Mouse (Mus musculus) kidney, embryonic 16.5 days (tissue): ENCODE data around the gene B4galnt1. TPM values are rescaled to one million over a fixed set of nuclear protein-coding genes. Genes with fewer than 3 reads are reported as not detected.

ENCODE experiments used
- ATAC-seq: fragments of 200-750 bp; cut with Nextera tagmentation; 2 replicates; pipeline ENCODE4 v1.8.0; 2017; ENCODE audit warnings: moderate TSS enrichment; ENCODE audit not compliant: low FRiP score, low TSS enrichment
- H3K27ac ChIP-seq: fragments of 300-500 bp; sonication (generic); 2 replicates; pipeline ENCODE4 v1.5.1; 2014; ENCODE audit warnings: low read length
- H3K27me3 ChIP-seq: fragments of 300-500 bp; sonication (generic); 2 replicates; pipeline ENCODE4 v1.6.1; 2014; ENCODE audit warnings: low read length, control low read depth, mixed read lengths; ENCODE audit not compliant: insufficient read depth
- H3K36me3 ChIP-seq: fragments of 300-500 bp; sonication (generic); 2 replicates; pipeline ENCODE4 v1.6.1; 2014; ENCODE audit warnings: low read length, control low read depth, mixed read lengths; ENCODE audit not compliant: insufficient read depth
- H3K4me1 ChIP-seq: fragments of 300-500 bp; sonication (generic); 2 replicates; pipeline ENCODE4 v1.6.1; 2014; ENCODE audit warnings: low read length, control low read depth, mixed read lengths; ENCODE audit not compliant: insufficient read depth
- H3K4me2 ChIP-seq: fragments of 300-500 bp; sonication (generic); replicated peaks from 2 replicates; pipeline ENCODE4 v1.6.1; 2014; ENCODE audit warnings: low read depth, low read length
- H3K4me3 ChIP-seq: fragments of 300-500 bp; sonication (generic); 2 replicates; pipeline ENCODE4 v1.5.1; 2014; ENCODE audit warnings: mild to moderate bottlenecking, low read length
- H3K9ac ChIP-seq: fragments of 300-500 bp; sonication (generic); replicated peaks from 2 replicates; pipeline ENCODE4 v1.6.1; 2014; ENCODE audit warnings: low read length
- H3K9me3 ChIP-seq: fragments of 300-500 bp; sonication (generic); 2 replicates; pipeline ENCODE4 v1.6.1; 2016; ENCODE audit warnings: low read length, control low read depth
- WGBS: fragments of 180-500 bp; shearing (Covaris S2); extraction: QIAGEN DNeasy Blood & Tissue Kit; methylation state at CpG from one replicate; pipeline ENCODE4 v1.1.7; 2014; 5-methylcytosine and 5-hydroxymethylcytosine counted together
- polyA plus RNA-seq: library from polyadenylated mRNA; unstranded; fragments of >200 nt; fragmentation: Nextera tagmentation; extraction: Ambion mirVana; gene quantifications from 2 replicates; pipeline ENCODE4 v1.2.1, GENCODE M21; 2015

The B4galnt1 gene
- polyA plus RNA-seq, 1 experiment from 2014 or later, result 7.2 TPM

GRCm38 (mm10) chr10:127197104-127197503 lies 32.1 kb downstream of the B4galnt1 start:
- peaks cover 38% of the 10 kb centered on the region for H3K4me1 ChIP-seq

GRCm38 (mm10) chr10:127197505-127198110 lies 32.6 kb downstream of the B4galnt1 start:
- 76% methylated on average over 11 of the region's 11 CpGs for WGBS
- Histone ChIP-seq H3K27me3 (no peaks in the 10 kb centered on the region), H3K9ac (no peak overlapping the region), H3K4me1 (peaks cover 38% of the 10 kb centered on the region), H3K4me3 (no peak overlapping the region), H3K36me3 (peaks cover 40% of the 10 kb centered on the region), H3K27ac (0 out of 2 replicates have a peak overlapping the region, but pooled peaks have one; percentile 97), H3K4me2 (no peak overlapping the region), H3K9me3 (no peaks in the 10 kb centered on the region)
- no peak for ATAC-seq

More at GRCm38 (mm10) chr10:127197104-127197503, 32.1 kb downstream of the B4galnt1 start:
- Histone ChIP-seq H3K27ac (peak overlapping the region; percentile 97; the same call in 1 of the 2 replicates), H3K9me3 (no peaks in the 10 kb centered on the region), H3K36me3 (peaks cover 40% of the 10 kb centered on the region), H3K9ac (no peak overlapping the region), H3K4me2 (no peak overlapping the region), H3K4me3 (no peak overlapping the region), H3K27me3 (no peaks in the 10 kb centered on the region)
- ATAC-seq, result no peak
- WGBS, result 88% methylated on average over 8 of the region's 8 CpGs

- 26% methylated on average over 2 of the region's 2 CpGs for WGBS
- peaks cover 43% of the 10 kb centered on the region for H3K36me3 ChIP-seq
These were observed 33.5 kb downstream of the B4galnt1 start for GRCm38 (mm10) chr10:127198492-127198891.

GRCm38 (mm10) chr10:127199068-127199467 lies 34.0 kb downstream of the B4galnt1 start:
- Histone ChIP-seq H3K9me3 (no peaks in the 10 kb centered on the region), H3K27me3 (no peaks in the 10 kb centered on the region), H3K4me1 (peaks cover 38% of the 10 kb centered on the region), H3K4me3 (no peak overlapping the region), H3K36me3 (peaks cover 43% of the 10 kb centered on the region), H3K4me2 (no peak overlapping the region), H3K27ac (peak overlapping the region; percentile 24), H3K9ac (no peak overlapping the region)
- ATAC-seq, result no peak
- 42% methylated on average over 5 of the region's 5 CpGs for WGBS

More at GRCm38 (mm10) chr10:127198492-127198891, 33.5 kb downstream of the B4galnt1 start:
- no peak overlapping the region for H3K9ac ChIP-seq
- no peak overlapping the region for H3K4me2 ChIP-seq
- no peak overlapping the region for H3K4me3 ChIP-seq
- ATAC-seq, result no peak
- H3K9me3 ChIP-seq, result no peaks in the 10 kb centered on the region
- H3K27ac ChIP-seq, result peak overlapping the region; percentile 24
- no peaks in the 10 kb centered on the region for H3K27me3 ChIP-seq
- peaks cover 38% of the 10 kb centered on the region for H3K4me1 ChIP-seq

GRCm38 (mm10) chr10:127199474-127199873 lies 34.4 kb downstream of the B4galnt1 start:
- H3K4me2 ChIP-seq, result no peak overlapping the region
- no peaks in the 10 kb centered on the region for H3K27me3 ChIP-seq
- H3K4me1 ChIP-seq, result peaks cover 34% of the 10 kb centered on the region
- 84% methylated on average over 11 of the region's 11 CpGs for WGBS
- H3K27ac ChIP-seq, result no peak overlapping the region; the same call in 1 of the 2 replicates
- H3K4me3 ChIP-seq, result no peak overlapping the region
- peaks cover 43% of the 10 kb centered on the region for H3K36me3 ChIP-seq
- no peak for ATAC-seq
- H3K9me3 ChIP-seq, result no peaks in the 10 kb centered on the region
- H3K9ac ChIP-seq, result 0 out of 2 replicates have a peak overlapping the region, but pooled peaks have one; percentile 11

- Histone ChIP-seq H3K4me2 (no peak overlapping the region), H3K9ac (no peak overlapping the region), H3K27me3 (no peaks in the 10 kb centered on the region), H3K36me3 (peaks cover 48% of the 10 kb centered on the region), H3K4me3 (no peak overlapping the region), H3K9me3 (no peaks in the 10 kb centered on the region), H3K4me1 (peaks cover 28% of the 10 kb centered on the region), H3K27ac (no peak overlapping the region)
- WGBS, result 90% methylated on average over 8 of the region's 8 CpGs
- ATAC-seq, result no peak
These were observed 35.3 kb downstream of the B4galnt1 start for GRCm38 (mm10) chr10:127200279-127200678.

- no peak overlapping the region for H3K27ac ChIP-seq
- H3K9ac ChIP-seq, result no peak overlapping the region
- peaks cover 46% of the 10 kb centered on the region for H3K36me3 ChIP-seq
- H3K4me3 ChIP-seq, result no peak overlapping the region
- no peaks in the 10 kb centered on the region for H3K9me3 ChIP-seq
- ATAC-seq, result no peak
- 88% methylated on average over 3 of the region's 3 CpGs for WGBS
- H3K4me1 ChIP-seq, result peaks cover 11% of the 10 kb centered on the region
- H3K4me2 ChIP-seq, result no peak overlapping the region
- H3K27me3 ChIP-seq, result no peaks in the 10 kb centered on the region
These were observed 38.1 kb downstream of the B4galnt1 start for GRCm38 (mm10) chr10:127203106-127203505.

- Histone ChIP-seq H3K27ac (no peak overlapping the region), H3K36me3 (peaks cover 39% of the 10 kb centered on the region), H3K4me1 (no peaks in the 10 kb centered on the region; the same call in 1 of the 2 replicates), H3K27me3 (no peaks in the 10 kb centered on the region), H3K9me3 (no peaks in the 10 kb centered on the region), H3K4me2 (no peak overlapping the region), H3K9ac (no peak overlapping the region), H3K4me3 (no peak overlapping the region)
- WGBS, result 87% methylated on average over 5 of the region's 5 CpGs
- ATAC-seq, result no peak
These were observed 39.6 kb downstream of the B4galnt1 start for GRCm38 (mm10) chr10:127204589-127204988.

GRCm38 (mm10) chr10:127205373-127205772 lies 40.3 kb downstream of the B4galnt1 start:
- H3K4me2 ChIP-seq, result no peak overlapping the region
- peaks cover 8% of the 10 kb centered on the region for H3K4me1 ChIP-seq
- no peaks in the 10 kb centered on the region for H3K27me3 ChIP-seq
- WGBS, result 88% methylated on average over 10 of the region's 10 CpGs
- ATAC-seq, result no peak
- no peak overlapping the region for H3K27ac ChIP-seq
- H3K36me3 ChIP-seq, result peaks cover 37% of the 10 kb centered on the region
- H3K9me3 ChIP-seq, result no peaks in the 10 kb centered on the region
- H3K9ac ChIP-seq, result no peak overlapping the region
- no peak overlapping the region for H3K4me3 ChIP-seq

GRCm38 (mm10) chr10:127208921-127209320 lies 43.9 kb downstream of the B4galnt1 start:
- Histone ChIP-seq H3K36me3 (peaks cover 19% of the 10 kb centered on the region), H3K9ac (no peak overlapping the region), H3K4me2 (no peak overlapping the region), H3K4me1 (peaks cover 12% of the 10 kb centered on the region), H3K4me3 (no peak overlapping the region), H3K27me3 (no peaks in the 10 kb centered on the region), H3K27ac (no peak overlapping the region), H3K9me3 (no peaks in the 10 kb centered on the region)
- WGBS, result 76% methylated on average over 4 of the region's 4 CpGs
- ATAC-seq, result no peak
